Mouse (Mus musculus) stomach, postnatal 0 days (tissue): ENCODE data around the gene Ubald2.

Experiments
- CTCF ChIP-seq: IDR thresholded peaks from 2 replicates; pipeline ENCODE4 v1.5.1; 2016; ENCODE audit warnings: antibody characterized with exemption, low read depth, mild to moderate bottlenecking, moderate library complexity
- EP300 ChIP-seq: optimal IDR thresholded peaks from 2 replicates; pipeline ENCODE3; 2016; ENCODE audit warnings: antibody characterized with exemption

- no peak for TF ChIP-seq CTCF
- TF ChIP-seq EP300, result no peak
Measured at GRCm38 (mm10) chr11:116405601-116406000, 28.3 kb upstream of the Ubald2 start.
